Mouse (Mus musculus) thymus, adult 2 months (tissue): ENCODE measurements around the gene Nin. TPM values are rescaled to one million over a fixed set of nuclear protein-coding genes. Genes with fewer than 3 reads are reported as not detected.
A peak's percentile ranks its signal among the peaks of the same experiment; 100 is the strongest.

Experiments used
- DNase-seq: peaks from one replicate; pipeline ENCODE4 v3.0.0; 2021
- H3K27ac ChIP-seq: fragments of 200-500 bp; 2 replicates; pipeline ENCODE4 v1.5.1; 2012; ENCODE audit warnings: low read length, control low read depth; ENCODE audit not compliant: control insufficient read depth, insufficient read depth
- H3K27me3 ChIP-seq: fragments of 200-500 bp; 2 replicates; pipeline ENCODE4 v1.6.1; 2012; ENCODE audit warnings: mild to moderate bottlenecking, low read length, moderate library complexity, mixed read lengths; ENCODE audit not compliant: control insufficient read depth, insufficient read depth
- H3K36me3 ChIP-seq: fragments of 200-500 bp; 2 replicates; pipeline ENCODE4 v1.6.1; 2012; ENCODE audit warnings: mild to moderate bottlenecking, low read length, moderate library complexity; ENCODE audit not compliant: control insufficient read depth, insufficient read depth
- H3K4me1 ChIP-seq: fragments of 200-500 bp; replicated peaks from 2 replicates; pipeline ENCODE4 v1.6.1; 2012; ENCODE audit warnings: low read length; ENCODE audit not compliant: control insufficient read depth, insufficient read depth
- H3K4me3 ChIP-seq: fragments of 200-500 bp; 2 replicates; pipeline ENCODE4 v1.5.1; 2012; ENCODE audit warnings: mild to moderate bottlenecking, low read length, control low read depth, moderate library complexity; ENCODE audit not compliant: control insufficient read depth, insufficient read depth
- CTCF ChIP-seq: fragments of 200-500 bp; IDR thresholded peaks from 2 replicates; pipeline ENCODE4 v1.5.1; 2012; ENCODE audit warnings: mild to moderate bottlenecking, control low read depth, low read length, moderate library complexity, borderline replicate concordance; ENCODE audit not compliant: control insufficient read depth, poor library complexity, insufficient read depth; ENCODE audit errors: extremely low read depth
- POLR2A ChIP-seq: fragments of 200-500 bp; IDR thresholded peaks from 2 replicates; pipeline ENCODE4 v1.6.1; 2012; ENCODE audit warnings: mild to moderate bottlenecking, low read length, control low read depth, moderate library complexity; ENCODE audit not compliant: control insufficient read depth, poor library complexity, insufficient read depth; ENCODE audit errors: extremely low read depth
- WGBS: fragments of 180-500 bp; shearing (Covaris S2); methylation state at CpG from one replicate; pipeline ENCODE4 v1.1.7; 2018; 5-methylcytosine and 5-hydroxymethylcytosine counted together
- polyA plus RNA-seq: library from polyadenylated mRNA; depleted of rRNA; stranded (reverse); fragments of >200 nt; gene quantifications from 2 replicates; pipeline ENCODE4 v1.2.3, GENCODE M21; 2012

Nin gene
- polyA plus RNA-seq, 1 experiment: 21.8 TPM

DNA sequence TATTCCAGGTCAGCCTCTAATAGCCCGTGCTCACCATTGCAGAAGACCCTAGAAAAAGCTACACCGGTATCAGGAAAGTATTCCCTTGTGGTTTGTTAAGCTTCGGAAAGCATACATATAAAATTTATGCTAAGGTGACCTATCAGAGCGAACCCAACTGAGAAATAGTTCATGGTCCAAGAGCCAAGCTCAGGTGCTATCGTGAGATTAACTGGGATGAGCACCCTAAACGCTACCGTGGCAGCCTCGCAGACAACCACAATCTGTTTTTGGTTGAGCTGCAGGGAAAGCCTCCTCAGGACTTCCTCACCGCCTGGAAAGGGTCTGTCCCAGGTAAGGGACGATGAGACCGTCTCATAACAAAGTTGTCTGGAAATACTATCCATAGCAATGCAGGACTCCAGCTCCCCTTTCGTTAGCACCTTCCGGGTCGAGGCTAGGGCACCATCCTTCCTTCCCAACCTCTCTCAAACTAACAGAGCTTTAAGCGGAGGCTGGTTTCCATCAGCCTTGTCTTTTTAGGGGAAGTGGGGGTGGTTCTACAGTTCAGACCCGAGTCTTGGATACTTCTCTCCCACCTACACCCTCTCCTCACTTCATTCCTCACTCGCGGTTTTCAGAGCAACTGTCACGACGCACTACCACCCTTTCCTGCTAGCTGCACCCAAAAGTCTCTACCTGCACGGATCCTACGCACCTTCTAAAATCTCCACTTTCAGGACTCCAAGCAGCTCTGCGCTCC lies 3.0 kb downstream of the Nin start:
- H3K27ac ChIP-seq: no peak overlapping the region
- no peaks in the 10 kb centered on the region for H3K27me3 ChIP-seq
- DNase-seq: no peak
- H3K36me3 ChIP-seq: no peaks in the 10 kb centered on the region
- H3K4me1 ChIP-seq: peaks cover 34% of the 10 kb centered on the region
- TF ChIP-seq CTCF (no peak), POLR2A (no peak)
- H3K4me3 ChIP-seq: peak overlapping the region; percentile 89
- 11% methylated on average over 23 of the region's 23 CpGs for WGBS

DNA sequence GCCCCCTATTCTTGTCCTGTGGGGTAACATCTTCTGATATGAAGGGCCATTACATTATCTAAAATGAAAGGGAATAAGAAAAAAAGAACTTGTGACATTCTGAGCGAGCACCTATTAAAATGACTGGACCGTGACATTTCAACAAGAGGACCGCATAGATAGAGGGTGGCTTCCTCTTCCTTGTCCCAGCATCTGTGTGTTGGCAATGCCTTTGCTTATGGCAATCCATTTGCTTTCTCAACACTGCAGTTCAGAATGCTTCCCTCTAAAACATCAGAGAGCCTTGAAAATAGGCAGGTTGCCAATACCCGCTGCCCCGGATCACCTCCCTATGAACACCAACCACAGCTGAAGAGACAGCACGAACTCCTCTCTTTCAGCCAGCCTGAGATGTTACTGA lies 3.6 kb downstream of the Nin start:
- H3K36me3 ChIP-seq: no peaks in the 10 kb centered on the region
- TF ChIP-seq POLR2A: no peak
- no peak for TF ChIP-seq CTCF
- H3K4me3 ChIP-seq: no peak overlapping the region
- DNase-seq: no peak
- H3K27ac ChIP-seq: no peak overlapping the region
- H3K27me3 ChIP-seq: no peaks in the 10 kb centered on the region
- WGBS: 23% methylated on average over 6 of the region's 6 CpGs
- H3K4me1 ChIP-seq: peaks cover 39% of the 10 kb centered on the region

- no peak overlapping the region for H3K27ac ChIP-seq
- no peaks in the 10 kb centered on the region for H3K27me3 ChIP-seq
- no peak for DNase-seq
- TF ChIP-seq POLR2A (no peak), CTCF (no peak)
- no peak overlapping the region for H3K4me3 ChIP-seq
- H3K4me1 ChIP-seq: peaks cover 54% of the 10 kb centered on the region
- 26% methylated on average over 2 of the region's 2 CpGs for WGBS
- no peaks in the 10 kb centered on the region for H3K36me3 ChIP-seq
These were observed 5.4 kb downstream of the Nin start for GRCm38 (mm10) chr12:70108104-70108503.

DNA sequence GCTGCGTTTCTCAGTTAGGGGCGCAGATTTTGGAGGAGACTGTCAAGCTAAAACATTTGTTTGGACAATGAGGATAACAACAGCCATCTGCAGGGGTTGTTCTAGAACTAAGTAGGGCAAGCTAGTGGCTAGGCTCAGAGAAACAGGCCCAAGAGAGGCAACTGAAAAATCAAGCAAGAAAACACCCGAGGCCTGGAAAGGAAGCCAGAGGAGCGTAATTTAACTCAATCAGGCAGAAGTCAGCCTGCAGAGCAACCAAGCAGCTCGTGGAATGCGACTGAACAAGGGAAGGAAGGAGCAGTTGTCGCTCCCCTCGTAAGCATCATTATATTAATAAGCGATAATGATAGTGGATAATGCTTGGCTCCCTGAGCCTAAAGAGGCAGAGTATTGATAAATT lies 7.0 kb downstream of the Nin start:
- Histone ChIP-seq H3K4me1 (peaks cover 64% of the 10 kb centered on the region), H3K36me3 (no peaks in the 10 kb centered on the region), H3K27me3 (no peaks in the 10 kb centered on the region), H3K4me3 (no peak overlapping the region), H3K27ac (no peak overlapping the region)
- no peak for DNase-seq
- WGBS: 88% methylated on average over 9 of the region's 9 CpGs
- TF ChIP-seq POLR2A: no peak
- TF ChIP-seq CTCF: no peak

GRCm38 (mm10) chr12:70105885-70106284 lies 7.6 kb downstream of the Nin start:
- DNase-seq: no peak
- Histone ChIP-seq H3K27me3 (no peaks in the 10 kb centered on the region), H3K4me1 (peaks cover 65% of the 10 kb centered on the region), H3K4me3 (no peak overlapping the region), H3K36me3 (no peaks in the 10 kb centered on the region), H3K27ac (no peak overlapping the region)
- TF ChIP-seq POLR2A (no peak), CTCF (no peak)
- WGBS: 60% methylated on average over 6 of the region's 6 CpGs

- Histone ChIP-seq H3K4me3 (no peak overlapping the region), H3K4me1 (peaks cover 59% of the 10 kb centered on the region), H3K27ac (peak overlapping the region; percentile 22; the same call in 1 of the 2 replicates), H3K36me3 (no peaks in the 10 kb centered on the region), H3K27me3 (no peaks in the 10 kb centered on the region)
- no peak for TF ChIP-seq CTCF
- no peak for TF ChIP-seq POLR2A
- 43% methylated on average over 5 of the region's 5 CpGs for WGBS
- peak; percentile 37 for DNase-seq
These were observed 8.6 kb downstream of the Nin start for GRCm38 (mm10) chr12:70104776-70105420.
